Mouse (Mus musculus): Measurements from ENCODE around the gene Ipo11.

Gene Ipo11

DNA sequence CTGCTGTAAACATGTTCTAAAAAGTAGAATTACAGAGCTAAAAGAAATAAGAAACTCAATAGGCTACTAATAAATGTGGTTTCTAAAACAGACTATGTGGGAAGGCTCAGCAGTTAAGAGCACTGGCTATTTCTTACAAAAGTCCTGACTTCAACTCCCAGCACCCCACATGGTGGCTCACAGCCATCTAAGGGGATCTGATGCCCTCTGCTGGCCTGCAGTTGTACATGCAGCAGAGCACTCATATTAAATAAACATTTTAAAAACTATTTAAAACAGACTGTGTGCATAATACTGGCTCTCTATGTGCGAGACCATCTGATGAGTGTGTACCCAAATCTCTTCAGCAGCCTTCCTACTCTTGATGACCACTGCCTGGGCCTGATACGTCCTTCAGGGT lies 42.5 kb downstream of the Ipo11 start:
- no peak for DNase-seq

- DNase-seq: no peak
These were observed 43.1 kb downstream of the Ipo11 start for GRCm38 (mm10) chr13:106893701-106894100.

DNA sequence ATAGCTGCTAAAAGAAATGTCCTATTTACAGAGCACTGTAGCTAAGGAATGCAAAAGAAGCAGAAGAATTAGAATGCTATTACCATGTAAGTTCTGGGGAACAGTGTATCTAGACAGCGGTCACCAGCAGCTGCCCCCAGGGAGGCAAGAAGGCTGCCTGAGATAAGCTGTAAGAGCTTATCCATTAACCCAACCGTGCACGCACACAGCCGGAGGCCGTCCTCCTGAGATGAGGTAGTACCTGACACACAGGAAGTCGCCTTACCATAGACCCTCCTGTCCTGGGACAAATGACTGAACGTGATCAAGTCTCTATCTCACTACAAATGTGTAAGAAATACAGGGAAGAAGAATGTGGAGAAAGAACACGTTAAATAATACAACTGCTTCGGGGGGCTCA lies 43.6 kb downstream of the Ipo11 start:
- DNase-seq: no peak

DNA sequence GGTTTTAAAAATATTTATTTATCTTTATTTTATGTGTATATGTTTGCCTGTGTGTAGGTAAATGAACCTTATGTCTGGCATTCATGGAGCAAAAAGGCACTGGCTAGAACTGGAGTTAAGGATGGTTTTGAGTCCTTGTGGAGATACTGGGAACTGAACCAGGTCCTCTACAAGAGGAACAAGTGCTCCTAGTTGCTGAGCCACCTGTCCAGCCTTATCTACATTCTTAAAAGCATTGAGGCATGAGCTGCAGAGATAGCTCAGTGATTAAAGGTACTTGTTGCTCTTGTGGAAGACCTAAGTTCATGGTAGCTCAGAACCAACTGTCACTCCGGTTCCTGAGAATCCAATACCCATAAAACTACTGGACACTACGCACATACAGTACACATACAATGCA lies 49.4 kb downstream of the Ipo11 start:
- DNase-seq: no peak

- DNase-seq: no peak
These were observed 52.5 kb downstream of the Ipo11 start for GRCm38 (mm10) chr13:106884249-106884648.

DNA sequence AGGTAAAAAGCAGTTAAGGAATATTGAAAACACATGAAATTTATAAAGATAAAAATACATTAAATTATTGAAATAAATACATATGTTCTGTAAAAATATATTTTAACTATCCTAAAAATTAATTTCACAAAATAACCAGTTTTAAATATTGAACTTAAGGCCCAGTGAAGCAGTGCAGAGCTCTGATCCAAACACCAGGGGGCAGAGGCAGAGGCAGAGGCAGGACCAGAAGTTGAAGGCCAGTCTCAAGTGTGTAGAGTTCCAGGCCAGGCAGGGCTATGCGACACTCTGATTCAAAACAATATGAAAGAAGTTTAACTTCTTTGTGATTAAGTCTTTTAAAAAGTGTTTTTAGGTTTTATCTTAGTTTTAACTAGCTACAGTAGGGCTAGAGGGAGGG lies 60.5 kb downstream of the Ipo11 start:
- DNase-seq: no peak

DNA sequence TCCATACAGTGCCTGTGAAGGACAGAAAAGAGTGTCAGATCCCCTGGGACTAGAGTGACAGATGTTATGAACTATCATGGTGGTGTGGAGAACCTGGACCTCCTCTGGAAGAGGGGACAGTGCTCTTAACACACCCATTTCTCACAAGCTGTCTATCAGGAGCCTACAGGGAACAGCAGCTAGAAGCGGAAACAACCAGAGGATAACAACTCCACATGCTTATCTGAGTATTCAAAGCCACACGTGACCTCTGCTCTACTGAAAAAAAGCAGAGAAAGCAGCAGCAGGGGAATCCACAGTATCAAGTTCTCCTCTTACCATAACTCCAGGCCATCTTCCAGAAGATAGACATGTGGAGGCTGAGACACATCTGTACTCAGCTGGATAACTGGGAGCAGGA lies 71.2 kb downstream of the Ipo11 start:
- no peak for DNase-seq

GRCm38 (mm10) chr13:106858779-106859178 lies 78.0 kb downstream of the Ipo11 start:
- no peak for DNase-seq

DNA sequence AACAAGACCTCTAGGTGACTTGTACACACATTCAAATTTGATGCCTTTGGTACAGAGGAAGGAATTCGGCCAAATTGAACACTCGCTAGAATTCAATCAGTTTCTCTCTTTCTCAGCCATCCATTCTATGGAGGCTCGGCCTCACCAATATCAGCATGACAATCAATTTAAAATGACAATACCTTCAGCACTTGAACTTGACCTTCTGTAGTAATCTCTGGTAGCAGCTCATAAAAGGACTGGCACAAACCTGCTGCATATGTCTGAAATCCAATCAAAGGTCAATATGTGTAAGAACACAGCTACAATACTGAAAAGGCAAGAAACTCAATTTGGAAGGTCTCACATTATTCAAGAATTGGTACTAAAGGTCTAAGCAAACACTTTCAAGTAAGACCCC lies 80.2 kb downstream of the Ipo11 start:
- no peak for DNase-seq

DNA sequence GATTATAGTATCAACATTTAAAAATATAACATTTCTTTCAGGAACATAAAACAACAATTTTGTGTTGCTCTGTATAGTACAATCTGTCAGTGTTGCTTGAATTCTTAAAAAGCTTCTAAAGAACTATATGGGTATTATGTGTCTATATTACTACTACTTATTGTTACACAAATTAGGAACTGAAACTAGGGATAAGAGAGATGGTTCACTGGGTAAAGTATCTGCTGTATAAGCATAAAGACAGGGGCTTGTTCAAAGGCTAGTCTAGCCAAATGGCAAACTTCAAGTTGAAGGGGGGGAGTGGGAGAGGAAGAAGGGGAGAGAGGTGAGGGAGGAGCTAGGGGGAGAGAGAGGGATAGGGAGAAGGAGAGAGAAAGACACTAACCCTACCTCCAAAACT lies 89.2 kb downstream of the Ipo11 start:
- no peak for DNase-seq

DNA sequence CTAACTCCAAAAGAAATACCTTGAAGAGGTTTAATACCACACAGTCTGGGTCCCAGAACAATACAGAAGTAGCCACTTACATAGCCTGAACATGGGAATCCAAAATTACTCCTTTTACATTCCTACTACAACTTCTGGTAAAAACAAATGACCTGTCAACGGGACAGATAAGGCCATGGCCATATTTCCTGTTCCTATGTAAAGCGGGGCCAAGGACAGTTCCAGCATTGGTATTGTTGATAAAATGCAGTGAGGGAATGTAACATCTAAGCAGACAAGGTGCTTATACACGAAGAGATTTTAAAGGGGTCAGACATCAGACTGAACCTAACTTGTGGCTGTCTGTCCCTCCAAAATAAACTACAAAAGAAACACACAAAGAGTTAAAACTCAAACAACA lies 91.8 kb downstream of the Ipo11 start:
- DNase-seq: no peak

DNA sequence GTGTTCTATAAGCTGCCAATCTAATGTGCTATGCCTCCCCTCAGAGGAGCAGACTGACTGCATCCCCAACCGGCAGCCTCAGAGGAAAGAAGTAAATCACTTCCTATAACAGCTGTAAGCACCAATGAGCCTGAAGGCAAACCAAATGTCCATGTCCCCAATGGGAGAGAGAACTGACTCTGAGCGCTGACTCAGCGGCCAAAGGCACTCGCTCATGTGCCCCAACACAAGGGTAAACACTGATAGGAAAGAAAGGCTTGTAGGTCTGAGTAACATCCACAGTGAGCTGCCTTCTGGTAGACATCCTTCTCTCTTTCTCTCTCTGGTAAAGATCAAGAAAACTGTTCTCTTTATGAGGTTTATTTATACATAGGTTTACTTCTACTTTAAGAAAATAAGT lies 94.2 kb downstream of the Ipo11 start:
- no peak for DNase-seq

DNA sequence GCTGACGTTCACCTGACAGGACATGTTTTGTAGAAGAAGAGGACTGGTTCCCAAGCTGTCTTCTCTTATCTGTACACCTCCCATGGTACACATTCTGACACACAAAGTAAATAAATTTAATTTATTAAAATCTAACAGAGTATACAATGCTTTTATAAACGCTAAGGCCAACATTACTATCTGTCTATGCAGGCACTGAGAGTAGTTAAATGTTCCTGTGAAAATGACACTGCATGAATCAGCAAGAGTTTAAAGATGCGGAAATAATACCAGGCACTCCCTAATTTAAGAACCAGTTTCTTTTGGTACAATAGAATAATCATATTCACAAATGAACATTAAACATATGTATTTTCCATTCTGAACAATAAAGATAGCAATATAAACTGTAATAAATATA lies 98.0 kb downstream of the Ipo11 start:
- no peak for DNase-seq

DNA sequence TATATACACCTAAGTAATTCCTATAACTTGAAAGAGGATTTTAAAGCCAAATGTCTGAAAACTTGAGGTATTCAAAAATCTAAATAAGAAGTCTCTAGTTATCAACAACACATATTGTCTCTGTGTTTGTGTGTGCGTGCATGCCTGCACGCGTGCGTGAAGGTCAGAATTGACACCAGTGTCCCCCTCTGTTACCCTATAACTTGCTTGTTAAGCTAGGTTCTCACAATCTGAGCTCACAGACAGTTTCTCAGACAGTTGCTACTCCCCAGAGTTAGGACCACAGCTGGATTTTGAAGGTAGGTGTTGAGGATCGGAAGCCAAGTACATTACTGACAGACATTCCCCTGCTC lies 100.3 kb downstream of the Ipo11 start:
- no peak for DNase-seq

DNA sequence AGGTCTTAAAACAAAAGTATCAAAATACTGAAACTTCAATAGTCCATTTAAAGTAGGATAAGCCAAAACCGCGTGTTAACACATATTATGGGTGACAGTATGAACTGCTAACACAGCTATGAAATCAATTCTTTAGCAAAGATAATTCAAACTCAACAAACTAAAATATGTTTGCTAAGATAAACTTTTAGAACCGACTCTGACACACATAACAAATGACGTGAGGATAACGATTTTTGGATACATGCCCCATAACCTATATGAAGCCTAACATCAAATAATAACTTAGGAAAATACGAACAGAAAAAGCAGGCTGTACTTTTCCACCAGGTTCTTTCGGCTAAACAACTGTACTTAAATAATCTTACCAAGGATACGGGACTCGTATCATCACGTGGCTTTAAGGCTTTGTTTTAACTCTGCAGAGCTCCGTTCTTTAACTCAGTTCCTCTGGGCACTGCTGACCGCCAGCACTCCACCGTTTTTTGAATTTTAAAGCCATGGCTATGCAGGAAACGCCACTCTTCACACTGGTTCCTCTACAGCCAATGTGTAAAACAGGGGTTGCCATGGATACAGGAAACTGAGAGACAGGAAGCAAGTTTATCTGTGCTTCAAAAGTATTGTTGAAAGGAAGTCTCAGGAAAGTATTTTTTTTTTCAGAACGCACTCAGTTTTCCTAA lies 100.8 kb downstream of the Ipo11 start:
- DNase-seq: no peak

DNA sequence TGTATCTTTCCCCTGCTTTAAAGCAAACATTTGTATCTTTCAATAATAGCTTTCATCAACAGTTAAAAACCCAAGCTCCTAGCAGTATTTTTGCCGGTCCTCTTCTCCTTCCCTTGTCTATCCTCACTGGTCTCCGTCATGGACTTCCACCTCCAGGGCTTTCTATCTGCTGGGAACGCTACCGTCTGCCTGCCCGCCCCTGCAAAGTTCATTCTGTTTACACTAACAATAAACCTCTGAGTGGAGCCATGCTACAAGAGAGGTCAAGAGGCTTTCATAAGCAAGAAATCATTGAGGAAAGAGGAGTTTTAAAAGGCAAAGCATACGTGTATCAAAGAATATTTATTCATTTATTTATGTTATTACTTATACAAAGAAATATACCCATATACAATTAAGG lies 106.7 kb downstream of the Ipo11 start:
- DNase-seq: no peak

DNA sequence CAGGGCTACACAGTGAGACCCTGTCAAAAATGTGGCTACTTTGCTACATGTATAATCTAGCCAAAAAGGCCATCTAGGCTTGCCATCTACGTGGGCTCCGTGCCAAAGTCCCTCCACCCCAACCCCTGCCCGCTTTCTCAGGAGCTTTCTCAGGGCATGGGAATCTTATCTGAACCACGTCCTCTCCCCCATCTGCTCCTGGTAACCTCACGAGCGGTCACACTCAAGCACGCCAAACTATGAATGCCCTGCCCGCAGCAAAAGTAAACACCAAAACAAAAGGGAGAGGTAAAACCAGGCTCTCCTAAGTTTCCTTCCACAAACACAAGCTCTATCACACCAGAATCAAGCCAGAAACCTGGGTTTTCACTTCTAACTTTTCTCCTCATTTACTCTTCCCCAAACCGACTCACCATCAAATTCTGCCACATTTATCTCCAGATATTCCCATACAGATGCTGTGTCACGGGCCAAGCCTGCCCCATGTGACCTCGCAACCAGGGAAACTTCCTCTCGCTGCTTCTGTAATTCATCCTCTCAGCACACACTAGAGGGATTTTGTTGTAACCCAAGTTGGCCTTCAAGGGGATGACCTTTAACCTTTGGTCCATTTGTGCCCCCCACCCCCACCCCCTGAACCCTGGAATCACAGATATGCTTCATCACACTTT lies 107.3 kb downstream of the Ipo11 start:
- no peak for DNase-seq

DNA sequence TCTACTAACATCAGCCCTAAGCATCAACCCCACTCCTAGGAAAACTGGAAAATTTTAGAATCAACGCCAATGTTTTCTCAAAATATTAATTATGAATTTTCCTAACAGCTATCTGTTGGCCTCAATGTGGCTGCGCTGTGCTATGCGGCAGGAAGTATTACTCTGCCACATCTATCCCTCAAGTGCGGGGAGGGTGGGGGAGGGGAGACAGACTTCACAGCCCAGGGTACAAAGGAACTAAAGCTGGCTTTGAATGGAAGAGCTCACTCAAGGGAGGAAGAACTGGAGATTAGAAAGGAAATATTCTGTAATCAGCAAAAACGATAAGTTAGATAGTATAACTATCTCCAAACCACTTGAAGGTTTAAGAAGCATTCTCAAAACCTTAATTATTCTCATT lies 111.1 kb downstream of the Ipo11 start:
- DNase-seq: no peak

- DNase-seq: no peak
These were observed 112.9 kb downstream of the Ipo11 start for GRCm38 (mm10) chr13:106823875-106824191.

GRCm38 (mm10) chr13:106823121-106823874 lies 113.5 kb downstream of the Ipo11 start:
- DNase-seq: no peak

DNA sequence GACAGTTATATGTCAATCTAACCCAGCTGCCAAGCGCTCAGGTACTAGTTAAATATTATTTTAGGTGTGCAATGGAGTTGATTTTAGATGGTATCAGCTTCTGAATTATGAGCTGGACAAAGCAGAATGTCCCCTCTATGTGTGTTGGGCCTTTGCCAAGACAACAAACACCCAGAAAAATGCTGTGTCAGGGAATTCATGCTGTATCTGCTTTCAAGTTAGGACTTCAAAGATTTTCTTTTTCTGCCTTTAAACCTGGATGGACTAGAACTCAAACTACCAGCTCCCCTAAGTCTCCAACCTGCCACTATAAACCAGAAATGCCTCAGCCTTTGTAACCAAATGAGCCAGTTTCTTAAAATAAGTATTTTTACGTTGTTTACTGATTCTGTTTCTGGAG lies 116.6 kb downstream of the Ipo11 start:
- no peak for DNase-seq

DNA sequence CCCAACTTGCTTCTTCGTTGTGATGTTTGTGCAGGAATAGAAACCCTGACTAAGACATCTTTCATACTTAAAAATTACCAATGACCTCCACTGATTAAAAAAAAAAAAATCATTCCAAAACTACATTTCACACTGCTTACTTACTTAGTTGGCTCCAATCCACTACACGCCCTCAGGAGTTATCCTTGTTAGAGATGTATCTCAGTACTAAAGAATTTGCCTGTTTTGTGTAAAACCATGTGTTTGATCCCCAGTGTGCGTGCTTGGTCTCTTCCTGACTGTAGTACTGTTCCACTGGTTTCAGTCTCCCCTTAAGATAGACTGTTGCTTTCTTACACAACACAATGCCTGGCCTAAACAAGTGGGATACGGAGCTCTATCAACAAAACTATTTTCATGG lies 117.0 kb downstream of the Ipo11 start:
- DNase-seq: no peak

DNA sequence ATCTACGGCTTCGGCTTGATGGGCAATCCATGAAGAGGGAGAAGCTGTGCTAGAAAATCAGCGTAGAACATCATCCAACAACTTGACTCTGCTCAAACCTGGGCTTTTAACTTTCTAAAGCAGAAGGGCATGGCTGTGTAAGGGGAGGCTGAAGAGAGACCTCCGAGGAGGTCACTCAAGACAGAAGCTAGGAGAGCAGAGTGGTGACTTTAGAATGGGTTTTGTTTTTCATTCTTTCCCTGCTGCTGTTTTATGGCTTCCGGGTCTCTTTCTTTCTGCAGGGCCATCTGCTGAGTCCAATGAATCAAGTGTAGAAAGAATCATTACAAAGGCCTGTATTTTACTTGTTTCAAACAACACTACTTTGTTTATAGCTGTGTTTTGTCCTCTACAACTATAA lies 119.7 kb downstream of the Ipo11 start:
- DNase-seq: no peak

- DNase-seq: no peak
These were observed 123.2 kb downstream of the Ipo11 start for GRCm38 (mm10) chr13:106813519-106813918.

GRCm38 (mm10) chr13:106813087-106813486 lies 123.7 kb downstream of the Ipo11 start:
- no peak for DNase-seq

Data from right cerebral cortex, postnatal 25 days (tissue).